Mouse (Mus musculus): ENCODE measurements around the gene Fbxl19.

DNA sequence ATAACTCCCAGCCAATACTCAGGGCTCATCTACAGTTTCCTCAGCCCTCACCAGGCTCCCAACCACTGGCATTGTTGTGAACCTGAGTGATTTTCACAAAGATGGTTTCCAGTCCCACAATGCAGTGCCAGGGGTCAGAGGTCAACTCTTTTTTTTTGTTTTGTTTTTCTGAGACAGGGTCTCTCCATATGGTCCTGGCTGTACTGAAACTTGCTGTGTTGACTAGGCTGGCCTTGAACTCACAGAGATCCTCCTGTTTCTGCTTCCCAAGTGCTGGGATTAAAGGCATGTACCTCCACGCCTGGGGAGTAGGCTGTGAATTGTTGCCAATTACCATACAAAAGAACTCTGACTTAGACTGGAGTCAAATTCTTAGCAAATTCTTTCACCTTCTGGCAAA lies 65.5 kb downstream of the Fbxl19 start:
- TF ChIP-seq CTCF (IDR thresholded peaks at IDR 0.05; ENCODE audit: insufficient read depth, low read depth, low read length) (no peak), POLR2A (IDR thresholded peaks at IDR 0.05; ENCODE audit: insufficient read depth, low read depth, low read length) (no peak)

Measured in olfactory bulb, adult 2 months (tissue).